In genomic region chr2:31169001-31169400, GRCm38 (mm10) we compare ENCODE assay signal across 13 mouse cellular contexts. TPM values are rescaled to one million over a fixed set of nuclear protein-coding genes. Genes with fewer than 3 reads are reported as not detected.
DNase-seq lines count a peak whose midpoint lies in the region; ATAC-seq and TF ChIP-seq lines count a peak whose summit lies in the region.
"Had no signal": no experiment of that assay in that cellular context is flagged by ENCODE, and none has a peak within 500 bp of the region (broad histone marks: within the 10 kb centered on the region; RNA-seq: fewer than 3 reads in every experiment).

No protein-coding gene starts in this region.

- H3K9me3 ChIP-seq in ES-Bruce4 (replicated peaks; ENCODE audit: control insufficient read depth, insufficient read depth, low read length, poor library complexity, severe bottlenecking), result no peaks in the 10 kb centered on the region
- H3K9me3 ChIP-seq in heart, embryonic 14.5 days (ENCODE audit: control insufficient read depth, low read length), result no peaks in the 10 kb centered on the region
- no peaks in the 10 kb centered on the region for H3K9me3 ChIP-seq in kidney, embryonic 16.5 days (ENCODE audit: low read length)
- H3K9me3 ChIP-seq: forebrain, embryonic 10.5 days; megakaryocyte, embryonic 14.5 days; neural tube, embryonic 12.5 days had no signal

- 50% methylated on average over 10 of the region's 10 CpGs for WGBS in heart, embryonic 14.5 days
- 69% methylated on average over 10 of the region's 10 CpGs for WGBS in kidney, embryonic 16.5 days

- H3K9ac ChIP-seq in ES-Bruce4 (ENCODE audit: low read depth, poor library complexity, severe bottlenecking), result no peak overlapping the region
- no peak overlapping the region for H3K9ac ChIP-seq in heart, embryonic 14.5 days (ENCODE audit: low read length)
- H3K9ac ChIP-seq in kidney, embryonic 16.5 days (replicated peaks; ENCODE audit: low read length), result no peak overlapping the region
- H3K9ac ChIP-seq: neural tube, embryonic 12.5 days had no signal

- peaks cover 15% of the 10 kb centered on the region for H3K36me3 ChIP-seq in ES-Bruce4 (ENCODE audit: control insufficient read depth, insufficient read depth, low read length, poor library complexity, severe bottlenecking)
- H3K36me3 ChIP-seq in heart, embryonic 14.5 days (ENCODE audit: control insufficient read depth, insufficient read depth, low read length), result peaks cover 75% of the 10 kb centered on the region
- peaks cover 54% of the 10 kb centered on the region for H3K36me3 ChIP-seq in kidney, embryonic 16.5 days (ENCODE audit: insufficient read depth, low read length)

- H3K27ac ChIP-seq in ES-Bruce4 (ENCODE audit: insufficient read depth, low read length), result peak overlapping the region; percentile 52
- H3K27ac ChIP-seq in heart, embryonic 14.5 days (replicated peaks in 1 of 2; ENCODE audit: control insufficient read depth in 1 of 2, insufficient read depth in 1 of 2, low read depth in 2 of 2, low read length in 2 of 2), result peak overlapping the region; percentile 41 to 42
- H3K27ac ChIP-seq in kidney, embryonic 16.5 days (ENCODE audit: low read length), result peak overlapping the region; percentile 37; the same call in 1 of the 2 replicates
- no peak overlapping the region for H3K27ac ChIP-seq in left cerebral cortex, adult 2 months
- H3K27ac ChIP-seq: forebrain, embryonic 10.5 days; neural tube, embryonic 12.5 days had no signal

- peak; percentile 84 for DNase-seq in adrenal gland, adult 2 months
- DNase-seq in spleen, postnatal 14 days (ENCODE audit: low spot score in 2 of 2), result no peak
- DNase-seq in left cerebral cortex, adult 2 months (ENCODE audit: extremely low spot score in 1 of 2, low spot score in 2 of 2), result no peak
- no peak for DNase-seq in thymus, adult 18-20 months
- DNase-seq: thymus, postnatal 4 days had no signal

- TF ChIP-seq EP300 in ES-Bruce4 (IDR thresholded peaks at IDR 0.05; ENCODE audit: insufficient read depth, low read depth, low read length), result peak; percentile 73; the same call in 1 of the 2 replicates

- H3K27me3 ChIP-seq in ES-Bruce4 (ENCODE audit: control insufficient read depth, insufficient read depth, low read length, poor library complexity, severe bottlenecking), result no peaks in the 10 kb centered on the region
- no peaks in the 10 kb centered on the region for H3K27me3 ChIP-seq in heart, embryonic 14.5 days (ENCODE audit: control insufficient read depth, insufficient read depth, low read length)
- no peaks in the 10 kb centered on the region for H3K27me3 ChIP-seq in kidney, embryonic 16.5 days (ENCODE audit: insufficient read depth, low read length)
- H3K27me3 ChIP-seq: megakaryocyte, embryonic 14.5 days; neural tube, embryonic 12.5 days had no signal

- TF ChIP-seq POLR2A in ES-Bruce4 (IDR thresholded peaks at IDR 0.05; ENCODE audit: insufficient read depth, low read length), result no peak

- H3K4me2 ChIP-seq in heart, embryonic 14.5 days (ENCODE audit: low read length), result no peak overlapping the region
- no peak overlapping the region for H3K4me2 ChIP-seq in kidney, embryonic 16.5 days (replicated peaks; ENCODE audit: low read depth, low read length)
- H3K4me2 ChIP-seq: neural tube, embryonic 12.5 days had no signal

- peak; percentile 58; the same call in 1 of the 2 replicates for ATAC-seq in heart, embryonic 14.5 days (ENCODE audit: insufficient number of reproducible peaks, insufficient read depth, low FRiP score, low read depth)
- ATAC-seq in kidney, embryonic 16.5 days (ENCODE audit: low FRiP score, low TSS enrichment), result 0 out of 2 replicates have a peak, but pooled peaks have one; percentile 36
- ATAC-seq in erythroid progenitor cell, adult 5-6 weeks (replicated peaks; ENCODE audit: low FRiP score, poor library complexity, severe bottlenecking), result no peak
- ATAC-seq: hindbrain, embryonic 16.5 days had no signal

- intact Hi-C loops in left cerebral cortex, adult 2 months (cut with DNase I), result no loop called here

- H3K4me3 ChIP-seq in ES-Bruce4 (ENCODE audit: low read depth, low read length), result no peak overlapping the region
- H3K4me3 ChIP-seq in heart, embryonic 14.5 days (ENCODE audit: control insufficient read depth in 1 of 2, insufficient read depth in 1 of 2, low read depth in 1 of 2, low read length in 2 of 2), result no peak overlapping the region
- no peak overlapping the region for H3K4me3 ChIP-seq in kidney, embryonic 16.5 days (ENCODE audit: low read length)
- no peak overlapping the region for H3K4me3 ChIP-seq in left cerebral cortex, adult 2 months
- H3K4me3 ChIP-seq: forebrain, embryonic 10.5 days; megakaryocyte, embryonic 14.5 days; neural tube, embryonic 12.5 days had no signal

- H3K4me1 ChIP-seq in ES-Bruce4 (ENCODE audit: control insufficient read depth, insufficient read depth, low read length), result peaks cover 13% of the 10 kb centered on the region
- peaks cover 18 to 21% of the 10 kb centered on the region in 2 experiments for H3K4me1 ChIP-seq in heart, embryonic 14.5 days (ENCODE audit: control insufficient read depth in 2 of 2, insufficient read depth in 2 of 2, low read length in 2 of 2)
- peaks cover 20% of the 10 kb centered on the region for H3K4me1 ChIP-seq in kidney, embryonic 16.5 days (ENCODE audit: insufficient read depth, low read length)

- TF ChIP-seq CTCF in ES-Bruce4 (IDR thresholded peaks at IDR 0.05; ENCODE audit: low read depth, low read length), result no peak
- TF ChIP-seq CTCF in left cerebral cortex, adult 2 months (IDR thresholded peaks at IDR 0.05), result no peak

RNA-seq across cellular contexts. Expression of gene Gpr107, which starts 16.9 kb away (rescaled TPM):
- 71.9 and 72.5 TPM in 2 replicates for polyA plus RNA-seq in ES-Bruce4 (2011; ENCODE audit: insufficient read depth, insufficient read length, low read depth, missing spikeins)
- total RNA-seq in adrenal gland, adult 2 months (2021), result 10 to 100 TPM; 54.9 to 55.8 TPM
- polyA plus RNA-seq in adrenal gland, adult 2 months (2012; rRNA removed), result 18.2 and 21.7 TPM in 2 replicates
- 26.6 and 27.3 TPM in 2 replicates for polyA plus RNA-seq in heart, embryonic 14.5 days (2014; fragmentation: Nextera tagmentation; extraction: Ambion mirVana)
- polyA plus RNA-seq in kidney, embryonic 16.5 days (2015; fragmentation: Nextera tagmentation; extraction: Ambion mirVana), result 38.3 and 41.6 TPM in 2 replicates
- total RNA-seq in left cerebral cortex, adult 2 months (2021), result 10 to 100 TPM; 45.2 to 51.5 TPM
- 15.1 and 24.7 TPM in 2 replicates for total RNA-seq in erythroid progenitor cell, adult 5-6 weeks (2015; ENCODE audit: low replicate concordance)
- 6.4 and 8.9 TPM in 2 replicates for total RNA-seq in erythroid progenitor cell, adult 5-6 weeks (2017; ENCODE audit: low replicate concordance)

RNA-seq across cellular contexts. Expression of gene Fnbp1, which starts 27.2 kb away (rescaled TPM):
- 77.7 and 84.7 TPM in 2 replicates for polyA plus RNA-seq in ES-Bruce4 (2011; ENCODE audit: insufficient read depth, insufficient read length, low read depth, missing spikeins)
- total RNA-seq in adrenal gland, adult 2 months (2021), result 10 to 100 TPM; 59.7 to 73.4 TPM
- 34.3 and 35.6 TPM in 2 replicates for polyA plus RNA-seq in adrenal gland, adult 2 months (2012; rRNA removed)
- 17.6 and 19.4 TPM in 2 replicates for polyA plus RNA-seq in heart, embryonic 14.5 days (2014; fragmentation: Nextera tagmentation; extraction: Ambion mirVana)
- polyA plus RNA-seq in kidney, embryonic 16.5 days (2015; fragmentation: Nextera tagmentation; extraction: Ambion mirVana), result 19.4 and 24.3 TPM in 2 replicates
- total RNA-seq in left cerebral cortex, adult 2 months (2021), result 100 to 1,000 TPM in 1 of 2 experiments, 10 to 100 TPM in 1; 85.8 to 101 TPM
- total RNA-seq in erythroid progenitor cell, adult 5-6 weeks (2015; ENCODE audit: low replicate concordance), result 3.8 and 19.1 TPM in 2 replicates
- 5.8 and 9.1 TPM in 2 replicates for total RNA-seq in erythroid progenitor cell, adult 5-6 weeks (2017; ENCODE audit: low replicate concordance)
